Comparison of ENCODE assay signal across 27 mouse cellular contexts in genomic region chr14:114612400-114612799, GRCm38 (mm10).
"Had no signal": no experiment of that assay in that cellular context is flagged by ENCODE, and none has a peak within 500 bp of the region (broad histone marks: within the 10 kb centered on the region; RNA-seq: fewer than 3 reads in every experiment).

No protein-coding gene starts in this region.

- H3K36me3 ChIP-seq: limb, embryonic 10.5 days; limb, embryonic 12.5 days; limb, embryonic 13.5 days; limb, embryonic 15.5 days; liver, embryonic 12.5 days; liver, embryonic 13.5 days; liver, embryonic 15.5 days; lung, embryonic 15.5 days; midbrain, embryonic 10.5 days; midbrain, embryonic 12.5 days; midbrain, embryonic 13.5 days; midbrain, embryonic 15.5 days had no signal

- H3K4me1 ChIP-seq: limb, embryonic 10.5 days; limb, embryonic 12.5 days; limb, embryonic 13.5 days; limb, embryonic 15.5 days; liver, embryonic 12.5 days; liver, embryonic 13.5 days; liver, embryonic 15.5 days; lung, embryonic 15.5 days; megakaryocyte, embryonic 14.5 days; midbrain, embryonic 10.5 days; midbrain, embryonic 12.5 days; midbrain, embryonic 13.5 days; midbrain, embryonic 15.5 days had no signal

- DNase-seq: left cerebral cortex, postnatal 4 days; liver; liver, embryonic 13.5 days; liver, postnatal 0 days; lung, adult 18-20 months; lung, adult 2 months; lung, embryonic 14.5 days; lung, postnatal 10 days; lung, postnatal 14 days; lung, postnatal 36 days; lung, postnatal 4 days; midbrain, embryonic 14.5 days had no signal

- H3K27ac ChIP-seq: limb, embryonic 10.5 days; limb, embryonic 12.5 days; limb, embryonic 13.5 days; limb, embryonic 15.5 days; liver, embryonic 12.5 days; liver, embryonic 13.5 days; liver, embryonic 14.5 days; liver, embryonic 15.5 days; lung, embryonic 15.5 days; macrophage; midbrain, embryonic 10.5 days; midbrain, embryonic 12.5 days; midbrain, embryonic 13.5 days; midbrain, embryonic 15.5 days had no signal

- H3K9ac ChIP-seq: limb, embryonic 12.5 days; limb, embryonic 13.5 days; limb, embryonic 15.5 days; liver, embryonic 12.5 days; liver, embryonic 13.5 days; liver, embryonic 14.5 days; liver, embryonic 15.5 days; liver, postnatal 0 days; lung, embryonic 14.5 days; lung, embryonic 15.5 days; midbrain, embryonic 12.5 days; midbrain, embryonic 13.5 days; midbrain, embryonic 15.5 days had no signal

- H3K27me3 ChIP-seq: limb, embryonic 12.5 days; limb, embryonic 13.5 days; limb, embryonic 15.5 days; liver, embryonic 12.5 days; liver, embryonic 13.5 days; liver, embryonic 15.5 days; lung, embryonic 15.5 days; megakaryocyte, embryonic 14.5 days; midbrain, embryonic 12.5 days; midbrain, embryonic 13.5 days; midbrain, embryonic 15.5 days had no signal

- H3K4me3 ChIP-seq: limb, embryonic 10.5 days; limb, embryonic 12.5 days; limb, embryonic 13.5 days; limb, embryonic 15.5 days; liver, embryonic 12.5 days; liver, embryonic 13.5 days; liver, embryonic 15.5 days; lung, embryonic 15.5 days; megakaryocyte, embryonic 14.5 days; midbrain, embryonic 10.5 days; midbrain, embryonic 12.5 days; midbrain, embryonic 13.5 days; midbrain, embryonic 15.5 days; myocyte had no signal

- H3K9me3 ChIP-seq: limb, embryonic 10.5 days; limb, embryonic 12.5 days; limb, embryonic 13.5 days; limb, embryonic 15.5 days; liver, embryonic 12.5 days; liver, embryonic 13.5 days; liver, embryonic 15.5 days; lung, embryonic 15.5 days; midbrain, embryonic 10.5 days; midbrain, embryonic 12.5 days; midbrain, embryonic 13.5 days; midbrain, embryonic 15.5 days had no signal
